Mouse (Mus musculus): Measurements from ENCODE around the gene Tmem38b. TPM values are rescaled to one million over a fixed set of nuclear protein-coding genes. Genes with fewer than 3 reads are reported as not detected.
A peak's percentile ranks its signal among the peaks of the same experiment; 100 is the strongest.

Tmem38b gene
- 9.7 and 10.2 TPM in 2 replicates for polyA plus RNA-seq (2015; fragmentation: Nextera tagmentation; extraction: Ambion mirVana)

DNA sequence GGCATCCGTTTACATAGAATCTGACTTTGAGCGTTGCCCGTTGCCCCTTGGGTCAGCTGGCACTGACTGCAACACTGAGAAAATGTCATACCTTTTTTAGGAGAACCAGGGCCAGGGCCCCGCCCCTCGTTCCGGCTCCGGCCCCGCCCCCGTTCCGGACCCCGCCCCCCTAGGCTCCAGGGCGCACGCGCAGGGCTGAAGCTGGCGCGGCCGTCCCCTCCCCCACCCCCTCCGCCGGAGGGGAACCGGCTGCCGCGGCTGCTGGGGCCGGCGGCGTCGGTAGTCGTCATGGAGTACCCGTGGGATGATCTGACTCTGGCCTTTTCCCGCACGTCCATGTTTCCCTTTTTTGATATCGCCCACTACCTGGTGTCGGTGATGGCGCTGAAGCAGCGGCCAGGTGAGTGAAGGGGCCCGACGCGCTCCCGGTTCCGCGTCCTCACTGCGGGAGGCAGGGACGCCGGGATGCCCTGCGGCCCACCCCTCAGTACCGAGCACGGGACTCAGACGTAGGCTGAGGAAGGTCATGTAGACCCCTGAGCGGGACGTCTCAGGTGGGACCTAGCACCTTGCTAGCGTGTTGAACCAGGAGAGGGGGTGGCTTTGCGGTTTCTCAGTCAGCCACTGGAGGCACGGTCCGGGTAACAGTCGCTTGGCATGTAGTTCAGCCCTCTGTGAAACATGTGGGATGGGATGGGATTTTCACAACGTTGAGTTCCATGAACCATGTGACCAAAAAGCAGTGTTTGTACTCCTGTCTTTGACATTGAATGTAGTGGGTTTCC is at the start of gene Tmem38b:
TSS of gene Tmem38b (plus strand) at position 225 of the 785 bp plus-strand sequence.
- peak within 1 kb of the TSS; percentile 98 for H3K4me3 ChIP-seq (replicated peaks)
- H3K4me1 ChIP-seq: 0 out of 2 replicates have a peak, but pooled peaks cover 2% of the 10 kb centered on the region
- WGBS: under 1% methylated on average over 55 of the region's 55 CpGs
- peak within 1 kb of the TSS; percentile 82 for H3K4me2 ChIP-seq
- no peaks in the 10 kb centered on the region for H3K9me3 ChIP-seq
- peak; percentile 85 for ATAC-seq (ENCODE audit: insufficient read depth, low FRiP score, low read depth)
- H3K36me3 ChIP-seq: no peaks in the 10 kb centered on the region
- H3K27ac ChIP-seq: peak within 1 kb of the TSS; percentile 36; the same call in 1 of the 2 replicates
- peak within 1 kb of the TSS; percentile 69 for H3K9ac ChIP-seq
- H3K27me3 ChIP-seq (replicated peaks): no peaks in the 10 kb centered on the region

DNA sequence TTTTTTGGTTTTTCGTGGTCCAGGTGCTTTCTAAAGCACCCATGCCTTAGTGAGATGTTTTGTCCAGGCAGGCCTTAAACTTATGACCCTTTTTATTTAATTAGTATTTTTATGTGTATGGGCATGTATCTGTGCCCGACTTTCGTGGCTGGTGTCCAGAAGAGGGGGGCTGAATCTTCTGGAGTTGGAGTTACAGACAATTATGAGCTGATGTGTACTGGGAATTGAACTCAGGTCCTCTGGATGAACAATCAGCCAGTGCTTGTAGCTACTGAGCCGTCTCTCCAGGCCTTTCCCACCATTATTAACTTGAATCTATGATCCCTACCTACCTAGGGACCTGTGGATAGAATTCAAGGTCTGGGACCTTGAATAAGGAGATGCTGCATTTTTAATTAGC is 44.4 kb upstream of the Tmem38b start:
- WGBS: 68% methylated on average over 4 of the region's 4 CpGs
- Histone ChIP-seq H3K27ac (no peak overlapping the region), H3K9ac (no peak overlapping the region), H3K27me3 (replicated peaks) (peaks cover 9% of the 10 kb centered on the region; the same call in 1 of the 2 replicates), H3K9me3 (no peaks in the 10 kb centered on the region), H3K4me1 (no peaks in the 10 kb centered on the region), H3K4me2 (no peak overlapping the region), H3K4me3 (replicated peaks) (no peak overlapping the region), H3K36me3 (no peaks in the 10 kb centered on the region)
- no peak for ATAC-seq (ENCODE audit: insufficient read depth, low FRiP score, low read depth)

DNA sequence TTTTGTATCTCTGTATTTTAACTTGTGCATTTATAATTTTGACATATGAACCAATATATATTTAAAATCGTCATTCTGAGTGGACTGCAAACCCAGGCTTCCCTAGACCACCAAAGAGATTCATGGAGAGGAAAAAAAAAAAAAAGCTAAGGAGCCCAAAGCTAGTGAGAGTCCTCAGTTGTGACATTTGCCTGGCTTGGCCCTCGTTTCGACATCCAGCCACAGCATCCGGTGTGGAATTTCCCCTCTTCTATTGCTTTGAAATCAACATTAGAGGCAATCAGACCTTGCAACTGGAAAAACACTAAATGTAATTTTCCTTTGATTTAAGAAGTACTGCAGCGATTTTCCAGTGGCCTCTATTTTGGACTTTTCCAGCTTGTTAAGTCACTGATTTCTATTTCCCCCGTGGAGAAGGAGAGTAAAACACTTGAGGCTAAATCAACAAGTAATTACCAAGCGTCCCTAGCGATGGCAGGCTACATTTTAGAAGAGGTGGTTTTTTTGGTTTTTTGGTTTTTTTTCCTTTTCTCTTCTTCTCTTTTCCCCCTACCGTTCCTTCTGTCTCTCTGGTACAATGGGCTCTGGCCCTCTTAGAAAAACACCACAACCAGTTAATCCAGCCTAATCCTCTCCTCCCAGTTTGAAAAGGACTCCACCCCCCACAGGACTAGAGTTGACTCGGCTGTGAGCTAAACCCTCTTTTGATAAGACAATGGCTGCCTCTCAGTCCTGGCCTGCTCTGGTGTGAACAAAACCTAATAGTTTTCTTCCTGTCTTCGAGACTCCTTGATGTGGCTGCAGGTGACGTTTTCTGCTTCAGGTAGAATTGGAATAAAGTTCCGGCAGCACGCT is 43.4 kb upstream of the Tmem38b start:
- Histone ChIP-seq H3K4me1 (no peaks in the 10 kb centered on the region), H3K9me3 (no peaks in the 10 kb centered on the region), H3K4me3 (replicated peaks) (no peak overlapping the region), H3K9ac (no peak overlapping the region), H3K4me2 (no peak overlapping the region), H3K27ac (no peak overlapping the region), H3K36me3 (no peaks in the 10 kb centered on the region), H3K27me3 (replicated peaks) (0 out of 2 replicates have a peak, but pooled peaks cover 3% of the 10 kb centered on the region)
- ATAC-seq (ENCODE audit: insufficient read depth, low FRiP score, low read depth): no peak
- WGBS: 37% methylated on average over 14 of the region's 14 CpGs

DNA sequence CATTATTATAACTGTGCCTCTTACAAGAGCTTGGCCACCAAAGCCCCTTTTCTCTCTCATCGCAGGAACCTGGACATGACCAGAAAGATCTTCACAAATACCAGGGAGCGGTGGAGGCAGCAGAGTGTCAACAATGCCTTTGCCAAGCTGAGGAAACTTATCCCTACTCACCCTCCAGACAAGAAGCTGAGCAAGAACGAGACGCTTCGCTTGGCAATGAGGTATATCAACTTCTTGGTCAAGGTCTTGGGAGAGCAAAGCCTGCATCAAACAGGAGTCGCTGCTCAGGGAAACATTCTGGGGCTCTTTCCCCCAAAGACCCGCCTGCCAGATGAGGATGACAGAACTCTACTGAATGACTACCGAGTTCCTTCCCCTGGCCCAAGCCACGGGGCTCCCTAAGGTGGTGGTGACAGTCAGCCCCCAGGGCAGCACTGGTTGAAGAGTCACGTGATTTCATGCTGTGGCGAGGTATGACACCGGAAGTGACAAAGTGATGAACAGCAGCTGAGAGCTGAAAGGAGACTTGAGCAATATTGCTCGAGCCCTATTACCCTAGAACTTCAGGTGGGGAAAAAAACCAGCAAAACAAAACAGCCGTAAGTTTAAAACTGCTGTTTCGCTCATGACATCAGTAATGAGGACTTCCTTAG is 40.0 kb upstream of the Tmem38b start:
- H3K27ac ChIP-seq: no peak overlapping the region
- H3K4me1 ChIP-seq: no peaks in the 10 kb centered on the region
- no peak for ATAC-seq (ENCODE audit: insufficient read depth, low FRiP score, low read depth)
- no peaks in the 10 kb centered on the region for H3K9me3 ChIP-seq
- H3K4me2 ChIP-seq: no peak overlapping the region
- 78% methylated on average over 15 of the region's 15 CpGs for WGBS
- no peaks in the 10 kb centered on the region for H3K27me3 ChIP-seq (replicated peaks)
- no peaks in the 10 kb centered on the region for H3K36me3 ChIP-seq
- H3K9ac ChIP-seq: no peak overlapping the region
- no peak overlapping the region for H3K4me3 ChIP-seq (replicated peaks)

DNA sequence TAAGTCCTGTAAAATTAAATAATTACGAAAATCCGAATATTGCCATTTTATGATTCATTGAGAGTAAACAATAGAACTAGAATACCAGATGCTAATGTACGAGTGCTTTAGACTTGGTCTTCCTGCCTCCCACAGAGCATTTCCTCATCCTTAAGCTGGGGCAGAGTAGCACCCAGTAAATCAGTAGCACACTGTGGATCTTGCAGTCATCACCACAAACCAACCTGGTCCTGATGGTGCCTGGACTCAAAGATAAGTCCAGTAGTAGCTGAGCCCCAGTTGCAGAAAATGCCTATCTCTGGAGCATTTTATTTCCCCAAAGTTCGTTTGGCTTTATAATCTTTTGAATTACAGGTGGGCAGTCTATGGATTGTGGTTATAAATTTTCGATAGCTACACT is 39.0 kb upstream of the Tmem38b start:
- H3K9ac ChIP-seq: no peak overlapping the region
- no peak overlapping the region for H3K4me2 ChIP-seq
- no peak overlapping the region for H3K4me3 ChIP-seq (replicated peaks)
- WGBS: 66% methylated on average over 5 of the region's 5 CpGs
- H3K27ac ChIP-seq: no peak overlapping the region
- no peaks in the 10 kb centered on the region for H3K9me3 ChIP-seq
- H3K4me1 ChIP-seq: no peaks in the 10 kb centered on the region
- H3K36me3 ChIP-seq: no peaks in the 10 kb centered on the region
- H3K27me3 ChIP-seq (replicated peaks): no peaks in the 10 kb centered on the region
- no peak for ATAC-seq (ENCODE audit: insufficient read depth, low FRiP score, low read depth)

DNA sequence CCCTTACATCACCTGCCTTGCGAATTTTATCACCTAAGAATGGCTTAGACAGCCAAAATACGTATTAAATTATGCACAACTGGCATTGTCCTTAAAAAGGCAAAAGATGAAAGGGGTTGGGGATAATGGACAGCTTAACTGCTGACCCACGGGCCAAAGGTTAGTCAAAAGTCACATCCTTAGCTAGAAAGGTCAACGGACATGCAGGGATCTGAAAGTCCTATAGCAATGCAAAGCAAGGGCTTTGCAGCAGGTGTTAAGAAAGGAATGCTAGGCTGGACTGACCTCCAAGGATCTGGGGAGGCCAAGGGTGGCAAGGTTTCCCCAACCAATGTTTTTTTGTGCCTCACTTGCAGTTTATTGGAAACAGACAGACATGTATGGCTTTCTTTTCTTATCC is 36.5 kb upstream of the Tmem38b start:
- Histone ChIP-seq H3K4me2 (no peak overlapping the region), H3K27me3 (replicated peaks) (no peaks in the 10 kb centered on the region), H3K36me3 (no peaks in the 10 kb centered on the region), H3K9ac (no peak overlapping the region), H3K27ac (no peak overlapping the region), H3K4me1 (no peaks in the 10 kb centered on the region), H3K9me3 (no peaks in the 10 kb centered on the region), H3K4me3 (replicated peaks) (no peak overlapping the region)
- ATAC-seq (ENCODE audit: insufficient read depth, low FRiP score, low read depth): no peak
- WGBS: 30% methylated on average over 4 of the region's 4 CpGs

DNA sequence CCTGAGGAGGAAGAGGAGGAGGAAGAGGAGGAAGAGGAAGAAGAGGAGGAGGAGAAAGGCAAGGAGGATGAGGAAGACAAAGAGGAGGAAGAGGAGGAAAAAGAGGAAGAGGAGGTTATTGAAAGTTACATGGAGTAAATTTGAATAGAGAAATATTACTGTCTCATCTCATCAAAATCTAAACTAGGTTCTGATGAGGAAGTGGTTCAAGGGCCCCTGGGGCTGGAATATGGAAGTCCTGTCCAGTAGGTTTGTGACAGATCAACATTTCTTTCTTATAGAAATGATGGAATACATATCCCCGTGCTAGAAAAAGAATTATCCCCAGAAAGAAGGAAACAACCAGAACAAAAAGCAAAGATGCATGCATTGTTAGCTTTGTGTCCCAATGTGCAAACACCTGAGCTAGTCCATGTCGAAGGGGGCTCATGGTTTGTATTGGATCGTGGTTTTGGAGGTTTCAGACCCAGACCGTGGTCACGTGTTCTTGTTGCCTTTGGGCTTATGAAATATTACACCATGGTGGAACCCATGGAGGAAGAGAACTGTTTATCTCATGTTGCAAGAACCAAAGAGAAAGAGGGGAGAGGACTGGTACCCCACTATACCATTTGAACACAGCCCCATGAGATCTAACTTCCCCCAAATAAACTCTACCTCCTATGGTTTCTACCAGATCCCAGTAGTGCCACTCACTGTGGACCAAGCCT is 31.4 kb upstream of the Tmem38b start:
- no peaks in the 10 kb centered on the region for H3K27me3 ChIP-seq (replicated peaks)
- H3K27ac ChIP-seq: no peak overlapping the region
- no peak overlapping the region for H3K4me2 ChIP-seq
- H3K36me3 ChIP-seq: no peaks in the 10 kb centered on the region
- WGBS: 83% methylated on average over 5 of the region's 5 CpGs
- H3K4me3 ChIP-seq (replicated peaks): no peak overlapping the region
- H3K9ac ChIP-seq: no peak overlapping the region
- H3K9me3 ChIP-seq: no peaks in the 10 kb centered on the region
- no peak for ATAC-seq (ENCODE audit: insufficient read depth, low FRiP score, low read depth)
- no peaks in the 10 kb centered on the region for H3K4me1 ChIP-seq

DNA sequence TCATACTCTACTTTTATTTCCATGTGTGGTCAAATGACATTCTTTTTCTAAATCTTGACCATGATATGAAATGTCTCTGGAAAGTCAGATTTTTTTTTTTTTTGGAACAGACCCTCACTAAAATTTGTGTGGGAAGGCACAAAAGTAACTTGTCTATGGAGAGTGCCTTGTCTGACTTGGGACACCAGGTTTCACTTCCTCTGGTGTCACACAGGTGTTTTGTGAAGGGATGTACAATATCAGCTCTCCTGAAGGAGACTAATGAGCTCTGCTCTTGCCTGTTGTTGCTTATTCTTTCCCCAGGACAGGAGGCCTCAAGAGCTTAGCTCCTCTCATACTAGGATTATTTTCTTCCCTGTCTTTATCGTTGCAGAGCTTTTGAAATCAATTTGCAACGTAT is 30.8 kb upstream of the Tmem38b start:
- no peak overlapping the region for H3K4me2 ChIP-seq
- ATAC-seq (ENCODE audit: insufficient read depth, low FRiP score, low read depth): no peak
- no peak overlapping the region for H3K27ac ChIP-seq
- H3K9ac ChIP-seq: no peak overlapping the region
- H3K4me1 ChIP-seq: no peaks in the 10 kb centered on the region
- 74% methylated on average over 2 of the region's 2 CpGs for WGBS
- no peaks in the 10 kb centered on the region for H3K27me3 ChIP-seq (replicated peaks)
- no peak overlapping the region for H3K4me3 ChIP-seq (replicated peaks)
- no peaks in the 10 kb centered on the region for H3K9me3 ChIP-seq
- no peaks in the 10 kb centered on the region for H3K36me3 ChIP-seq

DNA sequence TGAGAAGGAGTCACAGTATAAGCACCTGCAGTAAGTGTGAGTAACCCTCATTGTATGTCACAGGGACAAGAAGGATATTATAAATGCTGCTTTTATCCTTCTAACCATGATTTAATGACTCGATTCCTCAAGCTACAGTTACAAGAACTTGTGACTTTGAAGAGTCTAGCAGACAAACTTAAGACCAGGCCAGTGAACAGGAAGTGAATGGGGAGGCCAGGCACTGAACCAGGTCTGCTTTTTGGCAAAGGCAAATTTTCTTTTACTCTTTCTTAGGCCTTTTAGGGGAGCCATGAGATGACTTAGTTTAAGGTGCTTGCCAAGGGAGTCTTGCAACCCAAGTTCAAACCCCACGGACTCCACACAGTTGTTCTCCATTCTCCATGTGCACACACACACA is 30.1 kb upstream of the Tmem38b start:
- no peak for ATAC-seq (ENCODE audit: insufficient read depth, low FRiP score, low read depth)
- Histone ChIP-seq H3K27me3 (replicated peaks) (no peaks in the 10 kb centered on the region), H3K4me1 (no peaks in the 10 kb centered on the region), H3K27ac (no peak overlapping the region), H3K9me3 (no peaks in the 10 kb centered on the region), H3K36me3 (no peaks in the 10 kb centered on the region), H3K4me3 (replicated peaks) (no peak overlapping the region), H3K4me2 (no peak overlapping the region), H3K9ac (no peak overlapping the region)
- 88% methylated on average over 2 of the region's 2 CpGs for WGBS

DNA sequence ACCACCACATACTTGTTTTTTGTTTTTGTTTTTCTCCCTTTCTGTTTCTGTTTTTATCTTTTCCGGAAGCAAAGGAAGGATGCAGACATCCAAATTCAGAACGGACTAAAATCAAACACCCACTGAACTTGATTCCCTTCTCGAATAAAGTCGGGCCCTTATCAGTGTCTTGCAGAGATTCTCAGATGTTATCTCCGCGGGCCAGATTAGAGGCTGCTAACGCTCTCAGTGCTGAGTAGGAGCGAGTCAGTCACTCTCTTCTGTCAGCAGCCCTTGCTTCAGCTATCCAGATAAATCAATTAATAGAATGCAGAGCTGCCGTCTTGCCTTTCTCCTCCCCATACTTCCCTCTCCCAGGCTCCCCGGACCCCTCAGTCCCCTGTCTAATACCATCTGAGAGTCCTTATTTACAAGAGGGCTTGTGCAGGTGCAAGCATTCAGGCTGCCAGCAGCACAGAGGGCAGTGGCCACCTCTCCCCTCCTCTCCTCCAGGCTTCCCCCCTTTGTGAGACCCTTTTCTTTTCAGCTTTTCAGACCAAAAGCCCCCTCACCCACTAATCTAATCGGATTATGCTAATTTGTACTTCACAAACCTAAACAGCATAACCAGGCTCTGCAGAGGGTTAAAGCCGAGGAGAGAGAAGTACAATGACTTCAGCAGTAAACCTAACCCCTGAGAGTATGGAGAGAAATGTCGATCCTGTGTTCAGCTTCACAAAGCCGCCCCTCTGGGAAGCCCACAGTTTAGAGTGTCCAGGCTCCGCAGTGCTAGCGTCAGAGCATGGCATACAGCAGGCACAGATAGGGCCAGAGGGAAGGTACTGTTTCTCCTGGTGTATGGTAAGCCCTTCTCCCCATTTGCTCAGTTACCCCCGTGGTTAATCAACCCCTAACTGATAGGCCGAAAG is 28.7 kb upstream of the Tmem38b start:
- Histone ChIP-seq H3K36me3 (no peaks in the 10 kb centered on the region), H3K4me2 (no peak overlapping the region), H3K9ac (no peak overlapping the region), H3K27me3 (replicated peaks) (no peaks in the 10 kb centered on the region), H3K9me3 (no peaks in the 10 kb centered on the region), H3K4me1 (no peaks in the 10 kb centered on the region), H3K27ac (no peak overlapping the region), H3K4me3 (replicated peaks) (no peak overlapping the region)
- no peak for ATAC-seq (ENCODE audit: insufficient read depth, low FRiP score, low read depth)
- WGBS: 27% methylated on average over 18 of the region's 18 CpGs

All from stomach, embryonic 15.5 days (tissue).